Mouse (Mus musculus): ENCODE measurements around the gene Hdac1. TPM values are rescaled to one million over a fixed set of nuclear protein-coding genes. Genes with fewer than 3 reads are reported as not detected.

The Hdac1 gene
- total RNA-seq, 2 experiments from 2014 or later = 74.9 to 84.8 TPM

GRCm38 (mm10) chr4:129481090-129481489, 61.4 kb downstream of the Hdac1 start:
- no peak for DNase-seq (ENCODE audit: low spot score in 2 of 2)

DNA sequence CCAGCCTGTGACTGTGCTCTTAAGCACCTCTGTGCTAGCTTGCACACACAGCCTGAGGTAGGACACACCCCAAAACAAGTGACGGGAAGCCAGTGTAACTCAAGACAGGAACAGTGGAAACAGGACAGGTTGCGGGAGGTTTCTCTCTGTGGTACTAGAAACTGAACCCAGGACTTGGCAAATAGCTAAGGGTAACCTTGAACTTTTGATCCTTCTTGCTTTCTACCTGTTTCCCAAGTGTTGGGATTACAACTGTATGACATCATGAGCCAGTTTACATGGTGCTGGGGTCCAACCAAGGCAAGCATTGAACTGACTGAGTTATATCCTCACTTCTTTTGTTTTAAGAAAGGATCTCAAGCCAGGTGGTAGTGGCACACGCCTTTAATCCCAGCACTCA, 62.6 kb downstream of the Hdac1 start:
- no peak for DNase-seq (ENCODE audit: low spot score in 2 of 2)

- DNase-seq (ENCODE audit: low spot score in 2 of 2) = no peak
Measured at GRCm38 (mm10) chr4:129476047-129476446, 66.5 kb downstream of the Hdac1 start.

Small RNA genes lying within 50 kb of the gene (microRNA-seq; reads per million reads assigned to microRNA genes)
- not detected for gene Mir8119

Other genes with a start within 250 kb of the Hdac1 start
- 100 to 1,000 TPM; 188 to 206 TPM for gene Rbbp4, start 207.3 kb downstream of the Hdac1 start, total RNA-seq (2021)
- gene Zbtb8os, start 207.0 kb downstream of the Hdac1 start, total RNA-seq (2021) = 10 to 100 TPM; 51.1 to 52.2 TPM
- gene Zbtb8a, start 164.6 kb downstream of the Hdac1 start, total RNA-seq (2021) = 10 to 100 TPM; 12.2 to 14.0 TPM
- gene Zbtb8b, start 101.9 kb downstream of the Hdac1 start, total RNA-seq (2021) = 1 to 10 TPM; 1.1 TPM
- gene Bsdc1, start 81.1 kb downstream of the Hdac1 start, total RNA-seq (2021) = 10 to 100 TPM; 55.4 TPM
- gene Tssk3, start 51.7 kb downstream of the Hdac1 start, total RNA-seq (2021) = not detected
- gene Fam229a, start 51.5 kb downstream of the Hdac1 start, total RNA-seq (2021) = not detected
- 100 to 1,000 TPM; 157 to 183 TPM for gene Marcksl1, start 29.1 kb downstream of the Hdac1 start, total RNA-seq (2021)
- gene Lck, start 30.9 kb upstream of the Hdac1 start, total RNA-seq (2021) = 1 to 10 TPM; 8.7 to 9.7 TPM
- 10 to 100 TPM; 30.9 to 33.5 TPM for gene Fam167b, start 35.8 kb upstream of the Hdac1 start, total RNA-seq (2021)
- gene Eif3i, start 57.9 kb upstream of the Hdac1 start, total RNA-seq (2021) = 100 to 1,000 TPM; 187 to 188 TPM
- gene Tmem234, start 58.0 kb upstream of the Hdac1 start, total RNA-seq (2021) = 100 to 1,000 TPM; 111 to 114 TPM
- 1 to 10 TPM; 2.9 to 3.3 TPM for gene Dcdc2b, start 71.5 kb upstream of the Hdac1 start, total RNA-seq (2021)
- gene Iqcc, start 76.4 kb upstream of the Hdac1 start, total RNA-seq (2021) = 10 to 100 TPM; 26.6 to 31.2 TPM
- 10 to 100 TPM; 61.5 to 62.6 TPM for gene Ccdc28b, start 81.2 kb upstream of the Hdac1 start, total RNA-seq (2021)
- gene Txlna, start 98.4 kb upstream of the Hdac1 start, total RNA-seq (2021) = 10 to 100 TPM; 73.6 to 79.8 TPM
- 10 to 100 TPM; 79.1 TPM for gene Kpna6, start 130.1 kb upstream of the Hdac1 start, total RNA-seq (2021)
- 10 to 100 TPM; 15.9 to 19.4 TPM for gene Tmem39b, start 154.1 kb upstream of the Hdac1 start, total RNA-seq (2021)
- 100 to 1,000 TPM; 122 to 138 TPM for gene Khdrbs1, start 199.6 kb upstream of the Hdac1 start, total RNA-seq (2021)